Mouse (Mus musculus) erythroblast, embryonic 14.5 days (primary cell): ENCODE data around the gene Map2k5. TPM values are rescaled to one million over a fixed set of nuclear protein-coding genes. Genes with fewer than 3 reads are reported as not detected.

Source experiments
- H3K27me3 ChIP-seq: 2 replicates; pipeline ENCODE4 v1.6.1; 2012; ENCODE audit warnings: inconsistent platforms; ENCODE audit not compliant: control insufficient read depth
- H3K36me3 ChIP-seq: 2 replicates; pipeline ENCODE4 v1.6.1; 2012; ENCODE audit warnings: mild to moderate bottlenecking, inconsistent platforms; ENCODE audit not compliant: control insufficient read depth
- H3K4me1 ChIP-seq: 2 replicates; pipeline ENCODE4 v1.6.1; 2012; ENCODE audit warnings: inconsistent platforms; ENCODE audit not compliant: control insufficient read depth
- H3K4me3 ChIP-seq: replicated peaks from 2 replicates; pipeline ENCODE3; 2012; ENCODE audit warnings: moderate library complexity, mild to moderate bottlenecking, inconsistent platforms
- H3K9me3 ChIP-seq: 2 replicates; pipeline ENCODE4 v1.6.1; 2012; ENCODE audit warnings: low read length, inconsistent platforms, mixed read lengths; ENCODE audit not compliant: control insufficient read depth
- GATA1 ChIP-seq: IDR thresholded peaks from 2 replicates; pipeline ENCODE4 v1.6.1; 2012; ENCODE audit warnings: low read length, inconsistent platforms, mixed read lengths
- TAL1 ChIP-seq: IDR thresholded peaks from 3 replicates; pipeline ENCODE4 v1.6.1; 2012; ENCODE audit warnings: low read length, inconsistent platforms, mixed read lengths
- polyA plus RNA-seq: library from polyadenylated mRNA; stranded (reverse); fragments of >175 nt; gene quantifications from 2 replicates; pipeline ENCODE4 v1.2.3, GENCODE M21; 2012

The Map2k5 gene
- polyA plus RNA-seq, 1 experiment = 1.4 TPM

GRCm38 (mm10) chr9:63132673-63133601 lies 244.8 kb downstream of the Map2k5 start:
- Histone ChIP-seq H3K4me1 (peaks cover 13% of the 10 kb centered on the region), H3K4me3 (peak overlapping the region; percentile 61), H3K9me3 (no peaks in the 10 kb centered on the region), H3K27me3 (peaks cover 73% of the 10 kb centered on the region), H3K36me3 (no peaks in the 10 kb centered on the region)
- TF ChIP-seq TAL1 (no peak), GATA1 (no peak)

DNA sequence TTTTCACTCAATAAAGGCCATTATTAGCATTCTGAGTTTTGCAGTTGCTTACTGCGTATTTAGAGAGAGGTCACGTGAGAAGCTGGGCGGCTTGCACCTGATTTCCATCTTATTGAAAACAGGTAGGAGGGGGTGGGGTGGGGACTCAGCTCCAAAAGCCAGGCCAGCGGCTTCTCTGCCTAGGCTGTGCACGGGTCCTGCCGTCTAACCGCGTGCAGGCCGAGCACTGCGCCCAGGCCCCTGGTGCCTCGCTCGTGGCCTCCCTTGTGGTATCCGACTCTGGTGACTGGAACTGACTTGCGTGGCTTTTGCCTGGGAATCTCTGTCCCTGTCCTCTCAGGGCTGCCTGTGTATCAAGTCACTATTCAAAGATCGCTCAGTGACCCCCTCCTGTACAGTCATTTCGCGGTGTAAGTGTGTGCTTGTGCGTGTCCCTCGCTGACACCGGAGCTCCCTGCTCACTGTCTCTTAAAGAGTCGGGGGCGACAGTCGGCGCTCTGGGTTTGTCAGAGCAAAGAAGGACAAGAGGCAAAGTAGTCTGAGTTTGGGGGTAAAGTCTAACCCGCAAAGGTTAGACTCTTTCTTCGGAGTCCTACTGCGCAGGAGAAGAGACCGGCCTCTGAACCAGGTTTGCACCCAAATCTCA lies 245.6 kb downstream of the Map2k5 start:
- Histone ChIP-seq H3K4me3 (peak overlapping the region; percentile 61), H3K27me3 (peaks cover 64% of the 10 kb centered on the region), H3K9me3 (no peaks in the 10 kb centered on the region), H3K4me1 (peaks cover 13% of the 10 kb centered on the region), H3K36me3 (no peaks in the 10 kb centered on the region)
- no peak for TF ChIP-seq GATA1
- no peak for TF ChIP-seq TAL1

- Histone ChIP-seq H3K4me3 (no peak overlapping the region), H3K27me3 (peaks cover 40% of the 10 kb centered on the region), H3K4me1 (peaks cover 11% of the 10 kb centered on the region), H3K36me3 (no peaks in the 10 kb centered on the region), H3K9me3 (no peaks in the 10 kb centered on the region)
- no peak for TF ChIP-seq GATA1
- TF ChIP-seq TAL1 = no peak
Observed at GRCm38 (mm10) chr9:63129641-63130041, 248.1 kb downstream of the Map2k5 start.

DNA sequence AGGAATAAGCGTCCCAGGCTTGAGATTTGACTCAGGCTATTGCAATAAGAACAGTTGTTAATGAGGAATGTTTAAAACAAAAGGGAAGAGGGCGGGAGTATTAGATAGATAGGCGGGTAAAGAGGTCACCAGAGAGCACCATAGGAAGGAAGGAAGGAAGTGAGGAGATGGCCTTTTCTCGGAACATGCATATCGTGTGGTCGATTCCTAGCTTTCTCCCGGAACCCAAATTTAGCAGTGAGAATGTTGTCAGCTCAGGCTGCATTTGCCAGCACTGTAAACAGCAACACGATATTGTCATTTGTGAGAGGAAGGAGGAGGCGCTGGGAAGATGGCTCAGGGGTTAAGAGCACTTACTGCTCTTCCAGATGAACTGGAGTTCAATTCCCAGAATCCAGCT lies 253.2 kb downstream of the Map2k5 start:
- H3K36me3 ChIP-seq = no peaks in the 10 kb centered on the region

GRCm38 (mm10) chr9:63123451-63124438 lies 254.0 kb downstream of the Map2k5 start:
- H3K36me3 ChIP-seq = no peaks in the 10 kb centered on the region
- TF ChIP-seq TAL1 = no peak
- TF ChIP-seq GATA1 = no peak
- peaks cover 8% of the 10 kb centered on the region for H3K27me3 ChIP-seq
- H3K9me3 ChIP-seq = no peaks in the 10 kb centered on the region
- H3K4me1 ChIP-seq = peaks cover 10% of the 10 kb centered on the region
- peak overlapping the region; percentile 53 for H3K4me3 ChIP-seq

More for the DNA sequence above, 253.2 kb downstream of the Map2k5 start:
- TF ChIP-seq GATA1 (no peak), TAL1 (no peak)
- Histone ChIP-seq H3K27me3 (peaks cover 8% of the 10 kb centered on the region), H3K4me3 (no peak overlapping the region), H3K9me3 (no peaks in the 10 kb centered on the region), H3K4me1 (peaks cover 10% of the 10 kb centered on the region)

- Histone ChIP-seq H3K4me3 (no peak overlapping the region), H3K4me1 (peaks cover 10% of the 10 kb centered on the region)
- TF ChIP-seq GATA1 = no peak
- TF ChIP-seq TAL1 = no peak
Observed at GRCm38 (mm10) chr9:63122161-63122833, 255.4 kb downstream of the Map2k5 start.

GRCm38 (mm10) chr9:63118385-63118784 lies 259.3 kb downstream of the Map2k5 start:
- peaks cover under 1% of the 10 kb centered on the region; the same call in 1 of the 2 replicates for H3K27me3 ChIP-seq
- H3K9me3 ChIP-seq = no peaks in the 10 kb centered on the region
- no peak for TF ChIP-seq GATA1
- TF ChIP-seq TAL1 = no peak
- no peaks in the 10 kb centered on the region for H3K36me3 ChIP-seq
- no peak overlapping the region for H3K4me3 ChIP-seq
- no peaks in the 10 kb centered on the region for H3K4me1 ChIP-seq

More at GRCm38 (mm10) chr9:63122161-63122833, 255.4 kb downstream of the Map2k5 start:
- Histone ChIP-seq H3K36me3 (no peaks in the 10 kb centered on the region), H3K9me3 (no peaks in the 10 kb centered on the region), H3K27me3 (peaks cover 8% of the 10 kb centered on the region)

Other genes with a start within 250 kb of the Map2k5 start
- 0.01 TPM in 1 of 2 replicates, not detected in the other for gene Skor1, start 228.9 kb downstream of the Map2k5 start, polyA plus RNA-seq
- 5.1 and 7.2 TPM in 2 replicates for gene 2300009A05Rik, start 21.3 kb upstream of the Map2k5 start, polyA plus RNA-seq
- gene Iqch, start 224.6 kb upstream of the Map2k5 start, polyA plus RNA-seq = not detected in 2 replicates
- 0.41 and 0.54 TPM in 2 replicates for gene Aagab, start 224.8 kb upstream of the Map2k5 start, polyA plus RNA-seq